Mouse (Mus musculus) heart, adult 8-10 months (tissue): ENCODE data around the gene Arl13b. TPM values are rescaled to one million over a fixed set of nuclear protein-coding genes. Genes with fewer than 3 reads are reported as not detected.

Experiments used
- DNase-seq: peaks from one replicate; pipeline ENCODE4 v3.0.0; 2022; ENCODE audit warnings: low spot score
- total RNA-seq, 4 experiments: library from RNA; stranded (reverse); gene quantifications; 2 replicates each; pipeline ENCODE4 v1.2.4; 2022

Arl13b gene
- total RNA-seq = 1 to 10 TPM; 5.0 to 7.9 (median 6.5) TPM

DNA sequence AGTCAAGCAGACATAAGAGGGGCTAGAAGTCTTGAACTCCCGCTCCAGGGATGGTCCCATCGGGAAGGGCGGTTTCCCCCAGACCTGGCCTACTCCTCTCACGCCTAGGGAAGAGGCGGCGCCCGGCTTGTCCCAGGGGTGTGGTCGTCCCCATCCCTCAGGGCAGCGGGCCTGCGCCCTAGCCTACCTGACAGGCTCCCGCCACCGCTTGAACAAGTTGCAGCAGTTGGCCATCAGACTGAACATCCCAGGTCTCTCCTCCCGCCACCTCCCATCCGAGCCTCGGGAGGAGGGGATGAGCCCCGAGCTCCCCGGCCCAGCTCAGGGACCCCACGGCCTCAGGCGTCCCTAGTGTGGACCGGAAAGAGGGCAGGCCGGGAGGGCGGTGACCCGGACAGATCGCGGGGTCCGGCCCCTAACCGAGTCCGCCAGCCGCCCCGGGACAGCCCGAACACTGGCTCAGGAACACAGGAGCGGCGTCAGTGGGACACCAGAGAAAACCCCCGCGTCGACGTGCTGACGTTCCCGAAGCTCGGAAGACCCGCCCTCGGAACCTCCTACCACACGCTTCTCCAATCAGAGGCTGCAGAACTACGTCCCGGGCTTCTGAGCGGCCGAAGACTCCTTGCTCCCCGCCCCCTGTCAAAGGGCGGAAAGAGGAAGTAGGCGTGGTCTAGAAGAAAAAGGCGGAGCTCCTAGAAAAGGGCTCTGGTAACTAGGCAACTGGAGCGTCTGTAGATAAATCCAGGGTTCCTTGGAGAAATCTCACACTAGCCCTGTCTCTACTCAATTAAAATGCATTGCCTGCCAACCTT, at the start of gene Arl13b:
Gene Arl13b (minus strand): TSS at position 543 of the 815 bp plus-strand sequence.
- peak; percentile 98 for DNase-seq

GRCm38 (mm10) chr16:62895824-62896223, 49.0 kb upstream of the Arl13b start:
- no peak for DNase-seq

- no peak for DNase-seq
These were observed 27.2 kb upstream of the Arl13b start for GRCm38 (mm10) chr16:62874065-62874464.

- DNase-seq = no peak
These were observed 26.3 kb upstream of the Arl13b start for GRCm38 (mm10) chr16:62873180-62873579.

- DNase-seq = no peak
These were observed 25.9 kb upstream of the Arl13b start for GRCm38 (mm10) chr16:62872688-62873117.

- DNase-seq = no peak
These were observed 14.6 kb upstream of the Arl13b start for GRCm38 (mm10) chr16:62861455-62861854.

DNA sequence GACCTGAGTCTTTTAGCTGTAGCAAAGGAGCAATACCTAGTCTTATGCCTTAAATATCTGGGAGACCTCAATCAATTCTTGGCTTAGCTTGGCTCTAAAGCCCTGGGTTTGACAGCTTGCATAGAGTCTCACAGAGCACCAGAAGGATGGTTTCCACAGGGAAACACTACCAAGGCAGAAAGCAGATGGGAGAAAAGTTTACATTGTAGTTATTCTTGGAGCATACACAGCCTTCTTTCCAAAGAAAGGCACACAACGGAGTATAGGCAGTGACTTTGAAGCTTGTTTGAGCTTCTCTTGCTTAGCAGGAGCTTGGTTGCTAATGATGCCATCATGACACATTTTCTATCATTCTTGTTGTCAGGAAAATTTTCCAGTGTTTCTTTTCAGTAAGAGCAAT, 13.3 kb upstream of the Arl13b start:
- DNase-seq = no peak

DNA sequence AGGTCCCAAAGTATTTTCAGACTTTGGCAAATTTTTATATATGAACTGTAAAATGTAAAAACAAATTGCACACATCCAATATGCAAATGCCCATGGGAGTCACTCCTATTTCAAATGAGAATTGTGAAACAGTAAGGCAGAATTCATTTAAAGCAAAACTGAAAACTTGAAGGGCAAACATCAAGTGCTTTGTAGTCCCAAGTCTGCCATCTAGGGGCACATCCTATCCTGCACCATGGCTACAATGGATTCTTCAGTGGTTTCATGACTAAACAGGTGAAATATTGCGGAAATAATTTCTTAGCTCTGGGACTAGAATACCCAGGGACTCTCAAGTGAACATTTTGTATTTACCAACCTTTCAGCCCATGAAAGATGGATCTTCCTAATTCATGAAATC, 11.2 kb upstream of the Arl13b start:
- DNase-seq = no peak

GRCm38 (mm10) chr16:62857498-62857897, 10.7 kb upstream of the Arl13b start:
- DNase-seq = no peak

GRCm38 (mm10) chr16:62856273-62856672, 9.4 kb upstream of the Arl13b start:
- DNase-seq = no peak

GRCm38 (mm10) chr16:62855385-62855784, 8.5 kb upstream of the Arl13b start:
- DNase-seq = no peak

GRCm38 (mm10) chr16:62854191-62855068, 7.6 kb upstream of the Arl13b start, which contains the start of gene Pros1:
Pros1 (plus strand) TSS chr16:62854307.
- DNase-seq = peak; percentile 59

GRCm38 (mm10) chr16:62853611-62854126, 6.8 kb upstream of the Arl13b start:
- DNase-seq = no peak

GRCm38 (mm10) chr16:62852464-62853252, 5.8 kb upstream of the Arl13b start:
- no peak for DNase-seq

DNA sequence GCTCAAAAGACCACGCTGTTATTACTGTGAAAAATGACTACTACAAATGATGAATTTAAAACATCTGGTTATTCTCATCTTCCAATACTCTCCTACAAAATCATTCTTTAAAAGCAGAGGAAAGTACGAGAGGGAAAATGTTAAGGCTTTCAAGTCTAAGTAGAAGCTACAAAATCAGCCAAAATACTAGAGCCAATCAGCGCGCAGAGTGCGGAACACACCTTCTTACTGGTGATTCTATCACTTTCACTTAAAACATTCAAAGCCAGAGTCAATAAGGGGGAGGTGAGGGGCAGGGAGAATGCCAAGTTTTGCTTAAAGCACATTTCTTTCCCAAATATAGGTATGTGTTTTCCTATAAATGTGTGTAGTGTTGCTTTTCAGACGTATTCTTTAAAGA, 1.5 kb downstream of the Arl13b start:
- DNase-seq = no peak

DNA sequence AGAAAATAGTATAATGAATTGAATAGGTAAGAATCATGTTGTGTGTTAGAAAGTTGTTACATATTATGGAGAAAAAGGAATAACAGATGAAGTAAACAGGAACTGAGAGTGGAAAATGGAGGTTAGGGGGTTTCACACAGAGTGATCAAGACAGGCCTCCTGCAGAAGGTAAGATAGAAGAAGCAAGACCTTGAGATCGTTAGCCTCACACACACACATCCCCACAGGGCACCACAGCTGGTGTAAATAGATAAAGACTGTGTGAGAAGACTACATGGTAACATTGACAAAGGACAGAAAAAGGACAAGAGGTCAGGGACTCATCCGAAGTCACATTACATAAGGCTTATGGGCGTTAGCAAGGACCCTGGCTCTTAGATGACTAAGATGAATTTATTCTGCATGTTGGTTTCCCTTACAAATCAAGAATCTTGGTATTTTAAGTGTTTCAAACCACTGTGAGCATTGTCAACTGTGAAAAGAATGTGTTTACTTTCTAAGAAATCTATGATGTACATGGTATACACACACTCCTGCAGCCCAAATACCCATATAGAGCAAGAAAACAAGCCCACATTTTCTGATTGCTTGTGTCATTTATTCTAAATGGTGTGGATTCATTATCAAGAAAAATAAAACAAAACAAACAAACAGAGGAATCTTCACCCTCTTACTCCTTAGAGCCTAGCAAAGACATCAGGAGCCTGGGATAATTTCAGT, 12.7 kb downstream of the Arl13b start:
- no peak for DNase-seq

- DNase-seq = peak; percentile 18
These were observed 14.4 kb downstream of the Arl13b start for GRCm38 (mm10) chr16:62832481-62832880.

DNA sequence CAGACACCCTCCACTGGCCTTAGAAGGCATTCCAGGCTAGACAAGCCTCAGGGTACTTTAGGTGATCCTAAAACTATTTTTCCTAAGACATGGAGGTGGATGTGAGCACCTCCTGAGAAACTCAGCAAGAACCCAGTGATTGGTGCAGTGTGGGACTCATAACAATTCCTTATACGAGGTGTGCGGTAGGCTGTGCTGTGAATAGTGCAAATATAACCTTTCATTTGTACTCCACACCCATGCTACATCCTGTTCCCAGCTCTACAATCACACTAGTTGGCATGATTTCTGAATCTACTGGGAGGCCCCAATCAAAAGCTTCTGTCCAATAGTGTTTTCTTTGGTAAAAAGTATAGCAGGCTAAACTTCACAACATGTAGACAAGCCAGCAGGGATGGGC, 14.8 kb downstream of the Arl13b start:
- DNase-seq = no peak

GRCm38 (mm10) chr16:62826156-62827001, 20.5 kb downstream of the Arl13b start:
- peak; percentile 23 for DNase-seq

GRCm38 (mm10) chr16:62822472-62822871, 24.4 kb downstream of the Arl13b start:
- no peak for DNase-seq
